Mouse (Mus musculus) common myeloid progenitor, adult 5-6 weeks (primary cell): Measurements from ENCODE around the gene Kcnk2. TPM values are rescaled to one million over a fixed set of nuclear protein-coding genes. Genes with fewer than 3 reads are reported as not detected.

Source experiments
- ATAC-seq: replicated peaks from 2 replicates; pipeline ENCODE4 v1.8.0; 2016; ENCODE audit warnings: low read depth, mild to moderate bottlenecking, moderate TSS enrichment, inconsistent platforms; ENCODE audit not compliant: poor library complexity, severe bottlenecking
- total RNA-seq: library from RNA; stranded (forward); fragments of 200-1000, 187-1606 nt; gene quantifications from 2 replicates; pipeline ENCODE4 v1.2.3, GENCODE M21; 2017

Kcnk2 gene
- total RNA-seq: not detected in 2 replicates

DNA sequence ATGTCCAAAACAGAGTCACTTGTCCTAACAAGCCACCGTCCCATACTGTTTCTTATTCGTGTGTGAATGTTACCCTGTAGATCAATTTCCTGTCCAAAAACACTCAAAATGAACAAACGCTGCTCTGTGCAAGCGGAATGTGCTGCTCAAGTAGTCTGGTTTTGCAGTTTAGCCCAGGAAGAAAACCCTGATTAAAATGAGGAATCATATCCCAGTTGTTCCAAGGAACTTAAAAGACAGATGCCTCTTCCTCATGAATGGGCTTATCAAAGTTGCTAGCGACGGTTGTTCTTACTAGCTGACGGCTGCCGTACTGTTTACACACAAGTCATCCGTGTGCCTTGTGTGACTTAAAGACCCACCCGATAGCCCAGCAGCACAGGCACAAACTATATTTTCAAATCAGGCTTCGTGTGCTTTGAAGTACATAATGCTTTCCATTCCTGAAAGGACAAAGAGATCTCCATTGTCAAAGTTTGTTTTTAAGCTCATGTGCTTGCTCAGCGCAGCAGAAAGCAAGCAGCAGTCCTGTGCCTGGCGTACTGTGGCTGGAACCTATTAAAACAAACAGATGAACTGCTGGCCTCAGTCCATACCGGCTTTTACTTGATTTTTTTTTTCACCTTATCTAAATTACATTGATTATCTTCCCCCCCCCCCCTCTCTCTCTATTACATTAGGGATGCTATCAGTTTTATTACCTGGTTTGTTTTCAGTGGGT, at the start of gene Kcnk2:
Kcnk2 (minus strand) TSS at position 51 of the 721 bp plus-strand sequence.
- ATAC-seq: no peak

DNA sequence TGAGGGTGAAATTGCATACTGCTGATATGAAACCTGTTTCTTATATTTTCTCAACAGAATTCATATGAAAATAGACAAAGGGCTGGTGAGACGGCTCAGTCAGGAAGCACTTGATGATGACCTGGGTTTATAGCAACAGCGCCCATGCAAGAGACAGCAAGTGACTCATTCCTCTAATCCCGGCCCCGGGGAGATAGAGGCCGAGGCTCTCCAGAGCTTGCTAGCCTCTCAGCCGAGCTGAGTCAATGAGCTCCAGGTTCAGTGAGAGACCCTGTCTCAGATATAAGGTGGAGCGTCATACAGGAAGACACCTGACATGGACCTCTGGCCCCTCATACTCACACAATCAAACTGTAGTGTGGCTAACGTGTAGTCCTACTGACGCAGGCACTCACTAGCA, 38.7 kb upstream of the Kcnk2 start:
- no peak for ATAC-seq

DNA sequence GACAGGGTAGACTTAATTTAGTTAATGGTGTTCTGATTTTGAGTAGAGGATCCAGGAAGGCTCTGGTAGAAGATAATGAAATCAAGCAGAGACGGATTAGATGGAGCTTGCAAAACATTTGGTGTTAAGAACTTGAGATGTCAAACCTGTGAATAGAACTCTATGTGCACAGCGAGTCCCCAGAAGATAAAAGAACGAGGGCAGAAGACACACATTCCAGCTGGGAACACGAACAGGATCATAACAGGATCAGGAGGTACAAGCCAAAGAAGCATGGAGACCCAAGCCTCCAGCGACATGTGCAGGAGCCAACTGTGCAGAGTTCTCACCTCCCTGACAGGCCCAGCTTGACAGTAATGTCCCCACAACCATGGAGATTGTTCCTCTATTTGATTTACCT, 35.1 kb upstream of the Kcnk2 start:
- ATAC-seq: no peak

DNA sequence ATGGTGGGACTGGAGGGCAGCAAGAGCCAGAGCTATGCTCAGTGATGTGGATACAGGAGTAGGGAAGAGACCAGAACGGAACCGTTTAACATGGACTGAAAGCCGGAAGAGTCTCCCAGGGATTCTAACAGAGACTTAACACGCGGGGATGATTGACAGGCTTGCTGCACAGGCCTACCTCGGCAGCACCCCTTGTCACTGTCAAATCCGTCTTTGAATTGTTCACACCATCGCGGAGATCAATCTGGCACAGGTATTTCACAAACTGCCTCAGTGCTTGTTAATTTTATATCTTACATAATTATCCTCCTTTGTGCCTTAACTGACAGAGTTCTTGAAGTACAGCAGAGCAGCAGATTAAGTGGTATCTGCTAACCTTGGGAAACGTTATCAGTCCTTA, 33.4 kb upstream of the Kcnk2 start:
- ATAC-seq: no peak

DNA sequence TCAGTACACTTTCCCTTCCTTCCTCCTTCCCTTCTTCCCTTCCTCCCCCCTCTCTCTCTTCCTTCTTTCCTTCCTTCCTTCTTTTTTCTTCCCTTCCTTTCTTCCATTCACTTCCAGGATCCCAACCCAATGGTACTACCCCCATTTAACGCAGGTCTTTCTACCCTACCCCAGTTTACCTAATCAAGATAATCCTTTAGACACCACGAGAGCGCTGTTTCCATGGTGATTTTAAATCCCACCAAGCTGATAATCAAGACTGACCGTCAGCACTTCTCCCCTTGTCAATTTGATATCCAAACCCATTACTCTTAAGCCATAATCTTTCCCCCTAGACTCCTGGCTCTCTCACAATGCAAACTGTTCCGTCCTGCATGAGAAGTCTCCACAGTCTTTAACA, 29.4 kb upstream of the Kcnk2 start:
- ATAC-seq: no peak

DNA sequence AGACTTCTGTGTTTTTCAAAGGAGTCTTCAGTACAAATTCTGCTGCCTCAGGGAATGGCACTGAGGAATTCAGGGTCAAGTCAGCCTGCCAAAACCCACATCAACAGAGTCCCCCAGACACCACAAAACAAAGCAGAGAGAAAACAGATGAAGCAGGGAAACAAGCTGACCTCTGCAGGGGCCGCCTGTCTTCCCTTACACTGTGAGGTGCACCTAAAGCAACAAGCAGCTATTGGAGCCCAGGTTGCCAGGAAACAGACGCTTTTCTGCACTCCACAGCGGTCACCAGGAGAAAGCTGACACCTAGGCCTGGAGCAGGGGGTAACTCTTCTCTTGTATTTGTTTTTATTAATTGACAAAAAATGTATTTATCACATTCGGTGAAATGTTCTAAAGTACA, 28.5 kb upstream of the Kcnk2 start:
- ATAC-seq: no peak

DNA sequence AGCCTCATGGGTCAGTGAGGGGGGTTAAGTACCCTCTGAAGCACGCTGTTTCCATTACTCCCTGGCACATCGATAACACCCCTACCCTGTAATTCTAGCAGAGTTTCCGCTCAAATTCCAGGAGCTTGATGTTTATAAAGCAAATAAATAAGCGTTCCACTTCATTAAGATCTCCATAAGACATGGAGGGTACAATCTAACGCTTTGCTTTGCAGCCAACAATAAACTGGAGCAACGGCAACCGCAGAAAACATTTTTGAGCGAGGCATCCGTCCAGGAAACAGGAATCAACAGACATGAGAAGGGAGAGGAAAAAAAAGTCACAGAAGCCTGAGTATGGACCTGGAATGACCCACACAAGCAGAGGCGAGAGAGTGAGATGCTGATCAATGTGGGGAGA, 27.5 kb upstream of the Kcnk2 start:
- ATAC-seq: no peak

DNA sequence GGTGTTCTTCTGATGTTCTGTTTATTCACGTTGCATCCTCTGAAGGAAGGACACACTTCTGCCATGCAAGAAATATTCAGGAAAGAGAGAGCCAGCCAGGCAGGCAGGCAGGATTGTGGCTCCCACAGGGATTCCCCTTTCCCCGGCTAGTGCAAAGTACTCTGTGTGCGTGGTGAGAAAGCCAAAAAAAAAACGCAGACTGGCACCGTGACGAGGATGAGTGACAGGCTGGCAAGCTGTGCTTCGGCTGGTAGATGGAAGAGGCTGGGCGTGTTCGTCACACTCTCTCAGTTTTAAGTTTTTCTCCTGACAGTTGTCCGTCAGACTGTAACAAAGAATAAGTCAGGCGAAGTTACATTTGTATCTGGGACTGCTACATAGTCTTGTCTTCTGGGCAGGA, 24.2 kb upstream of the Kcnk2 start:
- no peak for ATAC-seq

DNA sequence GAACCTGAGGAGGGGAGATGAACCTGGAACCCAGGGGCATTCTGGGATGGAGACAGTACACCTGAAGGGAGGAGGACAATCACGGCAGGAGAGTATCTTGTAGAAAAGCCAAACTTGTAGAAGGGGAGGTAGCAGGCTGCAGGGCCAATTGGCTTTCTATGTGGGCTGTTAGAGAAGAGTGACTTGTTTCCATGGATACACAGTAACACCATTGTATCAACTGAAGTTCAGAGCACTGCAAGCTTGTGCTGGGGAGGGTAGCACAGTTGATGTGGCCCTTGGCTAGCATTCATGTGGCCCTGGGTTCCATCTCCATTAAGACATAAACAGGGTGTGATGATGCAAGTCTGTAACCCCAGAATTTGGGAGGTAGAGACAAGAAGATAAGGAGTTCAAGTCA, 17.8 kb upstream of the Kcnk2 start:
- no peak for ATAC-seq

DNA sequence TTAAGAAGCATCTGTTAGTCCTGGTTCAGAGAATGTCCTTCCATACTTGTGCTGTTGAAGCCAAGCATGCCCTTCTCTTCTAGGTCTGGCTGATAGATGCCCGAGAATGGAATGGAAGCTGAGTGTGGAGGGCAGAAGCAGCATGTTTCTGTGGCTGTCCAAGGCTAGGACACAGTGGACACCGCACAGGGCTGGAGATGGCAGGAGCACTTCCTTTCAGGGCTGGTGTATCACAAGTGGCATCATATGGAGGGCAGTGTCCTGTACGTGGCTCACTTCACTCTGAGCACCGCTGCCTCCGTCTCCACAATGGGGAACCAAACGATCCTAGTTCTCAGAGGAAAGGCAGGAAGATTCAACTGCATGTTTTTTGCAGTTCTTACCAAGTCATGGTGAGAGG, 7.8 kb upstream of the Kcnk2 start:
- ATAC-seq: no peak

DNA sequence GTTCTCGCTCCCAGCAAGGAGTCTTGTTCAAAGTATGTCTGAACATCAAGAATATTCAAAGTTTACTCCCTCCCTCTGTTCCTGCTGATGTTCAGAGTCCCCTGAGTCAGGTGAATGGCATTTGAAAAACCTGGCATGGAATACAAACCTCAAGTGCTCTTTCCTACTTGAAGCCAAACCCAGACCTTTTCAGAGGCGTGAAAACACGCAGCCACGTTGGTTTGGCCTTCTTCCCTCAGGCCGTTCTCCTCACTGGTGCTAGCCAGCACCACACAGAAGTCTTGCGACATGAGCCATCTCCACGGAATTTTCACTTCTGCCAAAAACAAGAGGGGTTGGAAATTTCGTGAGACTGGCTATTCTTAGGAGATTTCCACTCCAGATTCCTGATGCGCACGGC, 3.1 kb upstream of the Kcnk2 start:
- ATAC-seq: no peak

DNA sequence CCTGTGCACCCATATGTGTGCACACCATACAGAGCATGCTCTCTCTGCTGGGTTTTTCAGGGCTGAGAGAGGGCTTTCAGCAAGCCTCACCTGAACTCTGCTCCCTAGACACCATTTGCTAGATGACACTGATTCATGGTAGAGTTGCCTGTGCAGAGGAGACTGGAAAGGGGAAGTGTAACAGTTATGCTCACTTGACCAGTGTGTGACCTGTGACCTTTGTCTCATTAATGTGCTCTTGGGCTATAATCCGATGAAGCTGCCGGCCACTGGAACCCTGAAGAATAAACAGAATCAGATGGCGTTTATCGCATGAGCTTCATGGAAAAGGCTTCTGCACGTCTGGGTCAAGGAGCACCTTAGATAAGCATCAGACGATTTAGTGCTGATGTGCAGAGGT, 1.5 kb upstream of the Kcnk2 start:
- no peak for ATAC-seq

DNA sequence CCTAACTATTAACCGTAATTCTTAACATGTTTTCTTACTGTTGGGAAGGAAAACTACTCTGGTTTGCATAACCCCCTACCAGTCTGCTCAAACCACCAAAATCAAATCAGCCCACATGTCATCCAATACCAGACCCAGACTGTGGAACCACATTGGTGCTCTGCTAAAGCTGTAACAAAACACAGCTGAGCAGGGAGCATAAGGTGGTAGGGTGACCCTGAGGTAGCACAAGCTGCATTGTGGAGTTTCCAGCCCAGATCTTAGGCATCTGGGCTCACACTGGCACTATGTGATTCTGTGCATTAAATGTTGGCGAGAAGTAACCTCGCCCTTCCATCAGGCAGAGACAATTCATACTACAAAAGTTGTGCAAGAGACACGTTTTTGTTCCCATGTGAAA, 1.1 kb upstream of the Kcnk2 start:
- ATAC-seq: no peak

DNA sequence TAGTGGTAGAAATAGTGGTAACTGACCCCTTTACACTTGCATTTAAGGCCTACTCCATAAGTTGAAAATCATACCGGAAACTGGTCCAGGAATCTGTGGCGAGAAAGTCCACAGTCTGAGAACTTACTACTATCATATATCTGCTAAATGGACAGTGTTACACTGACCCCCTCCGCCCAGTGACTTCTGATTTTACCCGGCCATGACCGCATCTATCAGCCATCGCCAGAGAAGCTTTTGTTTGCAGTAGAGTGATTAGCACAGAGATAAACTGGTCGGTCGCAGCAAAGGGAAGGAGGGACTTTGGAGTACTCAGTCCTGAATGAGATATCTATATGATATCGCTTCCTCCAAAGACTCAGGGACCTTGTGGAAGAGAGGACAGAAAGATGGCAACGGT, 15.2 kb downstream of the Kcnk2 start:
- ATAC-seq: no peak

DNA sequence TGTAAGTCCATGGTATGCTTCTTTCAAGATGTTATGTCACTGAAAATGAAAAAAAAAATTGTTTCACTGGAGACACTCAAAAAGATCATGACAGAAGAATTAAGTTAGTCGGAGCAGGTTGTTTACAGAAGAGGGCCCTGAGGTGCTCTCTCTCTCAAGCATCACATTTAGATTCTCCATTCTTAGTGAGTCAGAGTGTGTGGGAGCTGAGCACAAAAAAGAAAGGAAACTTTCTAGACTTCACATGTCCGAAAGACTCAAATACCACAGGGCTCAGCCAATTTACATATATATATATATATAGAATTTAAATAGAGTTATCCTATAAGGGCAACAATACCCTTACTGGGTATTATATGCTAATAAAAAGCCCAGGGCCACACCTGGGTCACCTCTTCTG, 15.9 kb downstream of the Kcnk2 start:
- no peak for ATAC-seq

DNA sequence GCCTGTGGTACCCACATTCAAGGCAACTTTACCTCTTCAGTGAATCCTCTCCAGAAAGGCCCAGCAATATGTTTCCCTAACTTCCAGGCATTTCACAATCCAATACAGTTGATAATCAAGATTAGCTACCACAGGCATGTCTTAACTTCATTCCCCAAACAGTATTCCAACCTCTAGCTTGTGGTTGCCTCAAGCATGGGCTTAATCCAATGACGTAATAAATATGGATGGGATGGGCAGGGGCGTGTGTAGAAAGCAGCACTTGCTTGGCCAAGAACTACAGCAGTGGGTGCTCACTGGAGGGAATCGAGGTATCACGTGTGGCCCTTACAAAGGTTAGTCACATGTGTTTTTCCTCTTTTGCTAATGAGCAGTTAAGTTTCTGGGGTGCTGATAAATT, 34.4 kb downstream of the Kcnk2 start:
- ATAC-seq: no peak

DNA sequence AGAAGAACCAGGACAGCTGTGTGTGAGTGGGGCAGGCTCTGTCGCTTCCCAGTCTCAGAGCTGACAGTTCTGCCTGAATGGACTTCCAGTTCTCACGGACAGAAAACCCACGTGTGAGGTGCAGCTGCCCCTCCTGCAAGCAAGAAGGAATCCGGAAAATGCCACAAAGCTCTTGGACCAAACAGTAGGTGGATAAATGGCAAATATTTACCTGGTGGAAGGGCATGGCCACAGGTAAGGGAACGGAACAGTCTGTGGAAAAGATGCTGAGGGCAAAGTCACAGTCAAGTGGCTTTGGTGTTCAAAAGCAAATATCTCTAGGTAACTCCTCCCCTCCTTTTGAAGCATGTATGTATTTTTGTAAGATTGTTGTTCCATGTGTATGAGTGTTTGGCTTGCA, 37.9 kb downstream of the Kcnk2 start:
- no peak for ATAC-seq

DNA sequence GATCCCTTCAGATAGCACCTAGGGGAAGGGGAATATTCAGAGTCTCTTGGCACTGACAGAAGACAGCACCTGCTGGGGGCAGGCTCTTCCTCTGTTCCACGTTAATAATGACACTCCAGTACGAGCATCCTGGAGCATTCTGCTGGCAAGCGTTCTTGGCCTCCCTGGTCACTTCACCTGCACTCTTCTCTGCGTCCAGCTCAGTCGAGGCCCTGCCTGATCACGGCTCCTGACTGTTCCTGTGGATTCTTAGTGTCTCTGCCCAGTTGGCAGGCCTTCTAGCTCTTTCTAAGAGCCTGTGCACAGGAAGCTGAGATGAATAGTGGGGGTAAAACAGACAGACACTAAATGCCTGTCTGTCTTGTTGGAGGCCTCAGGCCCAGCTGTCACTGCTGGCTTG, 39.5 kb downstream of the Kcnk2 start:
- no peak for ATAC-seq

DNA sequence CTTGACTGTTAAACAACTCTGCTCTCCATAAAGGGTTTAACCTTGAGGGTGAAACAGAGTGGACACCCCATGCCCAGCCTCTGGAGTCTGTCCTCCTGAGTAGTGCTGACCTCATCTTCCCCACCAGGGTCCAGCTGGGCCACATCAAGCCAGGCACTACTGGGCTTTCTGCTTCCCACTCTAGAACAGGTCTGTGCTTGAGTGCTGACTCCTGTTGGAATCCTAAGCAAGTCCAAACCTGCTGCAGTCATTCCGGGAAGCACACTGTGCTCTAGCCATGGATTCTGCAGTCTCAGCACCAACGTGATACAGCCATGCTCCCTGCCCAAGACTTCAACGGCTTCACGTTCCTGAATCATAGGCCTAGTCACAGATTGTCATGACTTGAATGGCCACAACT, 42.4 kb downstream of the Kcnk2 start:
- ATAC-seq: no peak

DNA sequence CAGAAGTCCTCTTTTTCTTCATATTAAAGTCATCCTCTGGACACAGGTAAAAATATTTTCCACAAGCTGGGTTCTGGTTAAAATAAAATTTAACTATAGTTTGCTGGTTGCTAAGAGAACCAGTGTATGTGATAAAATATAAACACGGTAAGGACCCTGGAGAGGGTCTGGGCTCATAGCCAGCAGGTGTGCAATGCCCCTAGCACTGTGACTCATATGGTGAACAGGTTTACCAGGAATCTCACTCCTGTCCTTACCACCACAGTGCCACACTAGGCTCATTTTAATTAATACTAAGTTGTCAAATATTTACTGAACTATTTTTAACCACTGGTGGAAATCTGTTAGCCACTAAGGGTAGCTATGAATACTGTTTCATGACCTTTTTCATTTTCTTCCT, 48.2 kb downstream of the Kcnk2 start:
- no peak for ATAC-seq

DNA sequence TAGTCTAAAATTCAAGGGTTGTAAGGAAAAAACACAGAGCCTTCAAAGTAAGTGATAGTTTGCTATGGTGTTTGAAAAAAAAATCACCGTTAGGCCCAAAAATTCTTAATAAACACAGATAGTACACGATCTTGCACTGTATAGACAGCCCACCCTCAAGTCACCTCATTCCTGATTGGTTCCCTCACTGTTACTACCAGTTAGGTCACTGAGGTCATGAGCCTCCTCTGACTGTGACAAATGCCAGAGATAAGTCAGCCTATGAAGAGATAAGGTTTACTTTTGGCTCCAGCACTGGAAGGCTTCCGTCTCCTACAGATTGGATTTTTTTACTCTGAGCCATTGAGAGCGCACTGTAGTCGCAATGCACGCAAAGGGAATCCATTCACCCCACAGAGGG, 50.3 kb downstream of the Kcnk2 start:
- ATAC-seq: no peak

DNA sequence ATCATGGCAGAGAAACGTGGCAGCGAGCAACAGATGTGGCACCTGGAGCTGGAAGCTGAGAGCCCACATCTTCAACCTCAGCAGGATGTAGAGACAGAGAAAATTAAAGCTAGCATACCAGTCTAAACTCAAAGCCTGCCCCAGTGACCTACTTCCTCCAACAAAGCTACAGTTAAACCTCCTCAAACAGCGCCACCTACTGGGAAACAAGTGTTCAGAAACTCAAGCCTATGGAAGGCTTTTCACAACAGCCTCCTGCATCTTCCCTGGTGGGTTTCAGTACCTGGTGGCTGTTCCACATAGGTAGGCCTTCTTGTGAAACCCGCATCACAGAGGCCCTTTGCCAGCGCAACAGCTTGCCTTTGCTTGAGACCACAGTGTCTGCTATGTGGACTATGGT, 52.9 kb downstream of the Kcnk2 start:
- ATAC-seq: no peak

DNA sequence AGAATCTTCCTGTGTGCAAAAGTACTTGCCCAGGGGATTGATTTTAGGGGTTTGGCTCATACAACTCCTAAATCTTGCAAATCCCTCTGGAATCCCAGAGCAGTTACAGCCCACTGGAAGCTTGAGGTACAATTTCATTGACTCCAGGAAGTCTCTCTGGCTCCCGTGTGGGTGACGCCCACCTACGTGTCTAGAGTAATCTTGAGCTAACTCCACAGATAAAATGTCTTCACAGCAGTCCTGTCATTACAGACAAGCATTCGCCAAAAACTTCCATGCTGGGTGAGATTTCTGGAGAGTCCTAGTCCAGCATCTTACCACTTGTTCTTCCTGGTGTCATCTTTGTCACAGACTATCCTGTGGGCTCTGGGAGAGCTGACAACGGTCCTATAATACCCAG, 56.9 kb downstream of the Kcnk2 start:
- no peak for ATAC-seq
